Mouse (Mus musculus) heart, embryonic 10.5 days (tissue): Measurements from ENCODE around the gene Sema6b. TPM values are rescaled to one million over a fixed set of nuclear protein-coding genes. Genes with fewer than 3 reads are reported as not detected.
"Not testable (repeated sequence)": the region's sequence is repeated elsewhere in the genome, so short reads cannot be mapped to it uniquely, and the experiment has no call there.

Experiments used
- DNase-seq: peaks from one replicate; pipeline ENCODE4 v3.0.0-alpha.2; 2017; ENCODE audit warnings: low spot score
- H3K27ac ChIP-seq: fragments of 300-500 bp; sonication (generic); 2 replicates; pipeline ENCODE4 v1.5.1; 2016; ENCODE audit warnings: mild to moderate bottlenecking
- H3K27me3 ChIP-seq: fragments of 300-500 bp; sonication (generic); 2 replicates; pipeline ENCODE4 v1.6.1; 2016; ENCODE audit warnings: mild to moderate bottlenecking; ENCODE audit not compliant: poor library complexity, insufficient read depth, severe bottlenecking
- H3K36me3 ChIP-seq: fragments of 300-500 bp; sonication (generic); 2 replicates; pipeline ENCODE4 v1.6.1; 2016; ENCODE audit warnings: mild to moderate bottlenecking, moderate library complexity
- H3K4me1 ChIP-seq: fragments of 300-500 bp; sonication (generic); 2 replicates; pipeline ENCODE4 v1.6.1; 2016; ENCODE audit warnings: mild to moderate bottlenecking
- H3K4me3 ChIP-seq: fragments of 300-500 bp; sonication (generic); 2 replicates; pipeline ENCODE4 v1.5.1; 2016; ENCODE audit warnings: mild to moderate bottlenecking, moderate library complexity
- H3K9me3 ChIP-seq: fragments of 300-500 bp; sonication (generic); 2 replicates; pipeline ENCODE4 v1.6.1; 2016; ENCODE audit warnings: mild to moderate bottlenecking, moderate library complexity
- WGBS: fragments of 180-500 bp; shearing (Covaris S2); methylation state at CpG from one replicate; pipeline ENCODE4 v1.1.7; 2016; 5-methylcytosine and 5-hydroxymethylcytosine counted together
- microRNA-seq: library from miRNA; unstranded; fragments of <30 nt; microRNA quantifications from one replicate; pipeline ENCODE4, GENCODE M21; 2017
- polyA plus RNA-seq: library from polyadenylated mRNA; unstranded; fragments of >200 nt; fragmentation: Nextera tagmentation; extraction: Ambion mirVana; gene quantifications from 2 replicates; pipeline ENCODE4 v1.2.1, GENCODE M21; 2016

The Sema6b gene
- polyA plus RNA-seq, 1 experiment from 2014 or later: 1.0 TPM

GRCm38 (mm10) chr17:56092312-56092711, 47.8 kb downstream of the Sema6b start:
- WGBS: 89% methylated on average over 1 of the region's 1 CpGs
- H3K4me3 ChIP-seq: no peak overlapping the region
- DNase-seq: no peak

GRCm38 (mm10) chr17:56080781-56081585, 59.2 kb downstream of the Sema6b start:
- H3K4me1 ChIP-seq: peaks cover 22% of the 10 kb centered on the region
- DNase-seq: peak; percentile 92
- 11% methylated on average over 8 of the region's 8 CpGs for WGBS
- peaks cover 32% of the 10 kb centered on the region for H3K36me3 ChIP-seq
- no peaks in the 10 kb centered on the region for H3K27me3 ChIP-seq
- peak overlapping the region; percentile 89 for H3K4me3 ChIP-seq
- H3K9me3 ChIP-seq: no peaks in the 10 kb centered on the region
- H3K27ac ChIP-seq: peak overlapping the region; percentile 86

More at GRCm38 (mm10) chr17:56092312-56092711, 47.8 kb downstream of the Sema6b start:
- Histone ChIP-seq H3K4me1 (no peaks in the 10 kb centered on the region), H3K27ac (no peak overlapping the region), H3K27me3 (no peaks in the 10 kb centered on the region), H3K9me3 (no peaks in the 10 kb centered on the region), H3K36me3 (peaks cover 79% of the 10 kb centered on the region)

GRCm38 (mm10) chr17:56079921-56080320, 60.2 kb downstream of the Sema6b start:
- DNase-seq: no peak
- Histone ChIP-seq H3K4me3 (peak overlapping the region; percentile 89), H3K9me3 (no peaks in the 10 kb centered on the region), H3K4me1 (peaks cover 29% of the 10 kb centered on the region), H3K27ac (peak overlapping the region; percentile 86), H3K27me3 (no peaks in the 10 kb centered on the region), H3K36me3 (peaks cover 26% of the 10 kb centered on the region)
- WGBS: under 1% methylated on average over 11 of the region's 11 CpGs

- no peaks in the 10 kb centered on the region for H3K27me3 ChIP-seq
- peaks cover 32% of the 10 kb centered on the region for H3K4me1 ChIP-seq
- peak within 1 kb of the TSS; percentile 86 for H3K27ac ChIP-seq
Observed at GRCm38 (mm10) chr17:56078880-56079795, 61.0 kb downstream of the Sema6b start, which contains the start of gene Hdgfl2. TSS of gene Hdgfl2 (plus strand) at chr17:56079634.

GRCm38 (mm10) chr17:56078361-56078760, 61.8 kb downstream of the Sema6b start:
- peaks cover 16% of the 10 kb centered on the region for H3K36me3 ChIP-seq
- 57% methylated on average over 9 of the region's 9 CpGs for WGBS
- DNase-seq, H3K27me3 ChIP-seq, H3K9me3 ChIP-seq: not testable (repeated sequence)
- peak overlapping the region; percentile 69; the same call in 1 of the 2 replicates for H3K27ac ChIP-seq
- H3K4me3 ChIP-seq: peak overlapping the region; percentile 89
- H3K4me1 ChIP-seq: peaks cover 37% of the 10 kb centered on the region

More at GRCm38 (mm10) chr17:56078880-56079795, 61.0 kb downstream of the Sema6b start, which contains the start of gene Hdgfl2:
- H3K36me3 ChIP-seq: peaks cover 21% of the 10 kb centered on the region
- under 1% methylated on average over 61 of the region's 61 CpGs for WGBS
- H3K9me3 ChIP-seq: no peaks in the 10 kb centered on the region
- peak within 1 kb of the TSS; percentile 89 for H3K4me3 ChIP-seq
- DNase-seq: peak; percentile 100

GRCm38 (mm10) chr17:56077523-56077922, 62.6 kb downstream of the Sema6b start:
- Histone ChIP-seq H3K9me3 (no peaks in the 10 kb centered on the region), H3K27me3 (no peaks in the 10 kb centered on the region), H3K4me1 (peaks cover 37% of the 10 kb centered on the region), H3K27ac (no peak overlapping the region), H3K36me3 (peaks cover 13% of the 10 kb centered on the region), H3K4me3 (no peak overlapping the region)
- DNase-seq: no peak
- WGBS: 90% methylated on average over 5 of the region's 5 CpGs

- peaks cover 33% of the 10 kb centered on the region for H3K36me3 ChIP-seq
- H3K27me3 ChIP-seq: no peaks in the 10 kb centered on the region
- peak within 1 kb of the TSS; percentile 84 for H3K4me3 ChIP-seq
- H3K9me3 ChIP-seq: no peaks in the 10 kb centered on the region
- H3K27ac ChIP-seq: peak within 1 kb of the TSS; percentile 93
- DNase-seq: peak; percentile 97
- under 1% methylated on average over 35 of the region's 35 CpGs for WGBS
- H3K4me1 ChIP-seq: peaks cover 15% of the 10 kb centered on the region
Observed at GRCm38 (mm10) chr17:56074827-56075208, 65.3 kb downstream of the Sema6b start, which contains the start of gene Ubxn6. TSS of gene Ubxn6 (minus strand) at chr17:56075028.

GRCm38 (mm10) chr17:56074097-56074826, 65.9 kb downstream of the Sema6b start:
- Histone ChIP-seq H3K4me3 (peak overlapping the region; percentile 84), H3K36me3 (peaks cover 38% of the 10 kb centered on the region), H3K9me3 (no peaks in the 10 kb centered on the region), H3K4me1 (peaks cover 15% of the 10 kb centered on the region), H3K27ac (peak overlapping the region; percentile 93), H3K27me3 (no peaks in the 10 kb centered on the region)
- 8% methylated on average over 22 of the region's 22 CpGs for WGBS
- DNase-seq: peak; percentile 97

Small RNA genes within 50 kb of the gene (microRNA-seq; reads per million reads assigned to microRNA genes)
- gene Gm44397: not detected

Other genes with a start within 250 kb of the Sema6b start
- gene Zfp959, start 248.2 kb downstream of the Sema6b start, polyA plus RNA-seq: 8.2 and 11.0 TPM in 2 replicates
- 3.9 TPM in 2 replicates for gene Zfp119b, start 190.8 kb downstream of the Sema6b start, polyA plus RNA-seq
- gene Ebi3, start 187.7 kb downstream of the Sema6b start, polyA plus RNA-seq: 0.25 and 0.72 TPM in 2 replicates
- 20.9 and 24.4 TPM in 2 replicates for gene Yju2, start 181.2 kb downstream of the Sema6b start, polyA plus RNA-seq
- 11.3 and 15.2 TPM in 2 replicates for gene Shd, start 169.9 kb downstream of the Sema6b start, polyA plus RNA-seq
- gene Fsd1, start 153.8 kb downstream of the Sema6b start, polyA plus RNA-seq: 8.4 and 23.2 TPM in 2 replicates
- 7.7 and 8.0 TPM in 2 replicates for gene Stap2, start 134.8 kb downstream of the Sema6b start, polyA plus RNA-seq
- 69.5 and 111 TPM in 2 replicates for gene Mpnd, start 134.6 kb downstream of the Sema6b start, polyA plus RNA-seq
- 117 and 155 TPM in 2 replicates for gene Sh3gl1, start 103.7 kb downstream of the Sema6b start, polyA plus RNA-seq
- gene Chaf1a, start 99.9 kb downstream of the Sema6b start, polyA plus RNA-seq: 24.0 and 30.0 TPM in 2 replicates
- 33.1 and 34.3 TPM in 2 replicates for gene Ubxn6, start 65.3 kb downstream of the Sema6b start, polyA plus RNA-seq
- gene Hdgfl2, start 60.7 kb downstream of the Sema6b start, polyA plus RNA-seq: 121 and 139 TPM in 2 replicates
- 0.05 and 0.08 TPM in 2 replicates for gene Plin4, start 30.5 kb downstream of the Sema6b start, polyA plus RNA-seq
- 0.18 and 0.46 TPM in 2 replicates for gene Plin5, start 22.7 kb downstream of the Sema6b start, polyA plus RNA-seq
- not detected in 2 replicates for gene Lrg1, start 18.3 kb downstream of the Sema6b start, polyA plus RNA-seq
- 5.5 and 6.0 TPM in 2 replicates for gene Tnfaip8l1, start 22.1 kb upstream of the Sema6b start, polyA plus RNA-seq
- gene Mydgf, start 43.6 kb upstream of the Sema6b start, polyA plus RNA-seq: 94.2 and 106 TPM in 2 replicates
- gene Dpp9, start 78.6 kb upstream of the Sema6b start, polyA plus RNA-seq: 31.0 and 34.3 TPM in 2 replicates
- 15.0 and 20.3 TPM in 2 replicates for gene Fem1a, start 116.5 kb upstream of the Sema6b start, polyA plus RNA-seq
- 6.8 and 9.5 TPM in 2 replicates for gene Ticam1, start 136.4 kb upstream of the Sema6b start, polyA plus RNA-seq
- gene Plin3, start 152.5 kb upstream of the Sema6b start, polyA plus RNA-seq: 81.7 and 93.2 TPM in 2 replicates
- gene Arrdc5, start 159.9 kb upstream of the Sema6b start, polyA plus RNA-seq: not detected in 2 replicates
- gene Uhrf1, start 163.0 kb upstream of the Sema6b start, polyA plus RNA-seq: 136 and 163 TPM in 2 replicates
- gene Kdm4b, start 185.7 kb upstream of the Sema6b start, polyA plus RNA-seq: 34.6 and 35.6 TPM in 2 replicates